Mouse (Mus musculus) retina, postnatal 1 day (tissue): ENCODE results near the gene Tbx15.

ENCODE experiments used
- DNase-seq: peaks from one replicate; pipeline ENCODE4 v3.0.0-alpha.2; 2012

Tbx15 gene

DNA sequence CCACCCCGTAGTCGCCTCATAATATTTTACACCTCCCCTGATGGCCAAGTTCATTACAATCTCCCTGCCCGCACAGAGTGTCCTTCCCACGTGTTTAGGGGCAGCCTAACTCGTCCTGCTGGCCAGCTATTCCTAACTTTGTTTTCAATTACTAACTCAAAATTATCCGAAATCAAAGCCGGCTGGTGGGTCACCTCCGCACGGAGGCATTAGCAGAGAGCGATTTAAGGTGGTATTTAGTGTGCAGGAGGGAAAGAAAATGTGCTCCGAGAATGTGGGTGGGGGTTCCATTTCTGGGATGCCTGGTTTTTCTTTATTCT, 9.3 kb downstream of the Tbx15 start:
- DNase-seq, result no peak

- DNase-seq, result peak; percentile 29
Observed at GRCm38 (mm10) chr3:99249906-99250305, 9.7 kb downstream of the Tbx15 start.

DNA sequence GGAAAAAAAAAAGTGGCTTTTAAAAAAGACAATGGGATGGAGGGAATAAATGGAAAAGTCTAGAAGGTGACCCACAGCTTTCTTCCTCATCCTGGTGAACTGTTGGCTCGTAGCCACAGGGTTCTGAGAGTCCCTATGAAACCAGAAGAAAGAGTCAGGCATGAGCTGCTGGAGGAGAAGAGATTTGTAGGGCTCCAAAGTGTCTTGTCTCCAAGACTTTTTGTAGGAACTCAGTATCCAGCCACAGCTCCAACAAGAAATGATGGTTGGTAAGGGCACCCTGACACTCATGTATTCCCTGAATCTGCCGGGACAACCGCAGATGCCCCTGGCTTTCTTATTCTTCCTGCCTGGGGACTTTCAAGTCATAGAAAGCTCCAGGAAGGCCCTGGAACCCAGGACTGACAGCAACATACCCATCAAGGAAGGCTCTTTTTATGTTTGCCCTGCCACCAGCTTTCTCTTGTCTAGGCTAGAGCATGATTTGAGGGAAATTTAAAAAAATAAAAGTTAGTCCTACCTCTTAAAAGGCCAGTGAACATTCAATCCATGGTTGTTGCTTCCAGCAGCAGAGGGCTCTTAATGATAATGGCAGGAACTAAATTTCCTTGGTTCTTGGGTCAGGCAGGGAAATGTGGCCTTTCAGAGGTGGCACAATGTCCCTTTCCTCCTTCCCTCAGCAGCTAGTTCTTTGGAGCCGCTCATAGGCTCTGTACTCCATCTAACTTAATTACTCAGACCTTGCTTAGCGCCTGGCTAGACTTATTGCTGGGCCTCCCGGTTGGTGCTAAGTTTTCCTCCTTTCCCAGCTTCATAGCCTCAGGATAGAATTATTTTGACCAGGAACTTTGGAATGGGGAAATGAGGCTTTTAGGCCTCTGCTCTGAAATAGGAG, 11.3 kb downstream of the Tbx15 start:
- DNase-seq, result no peak

GRCm38 (mm10) chr3:99252461-99253091, 12.4 kb downstream of the Tbx15 start:
- no peak for DNase-seq

DNA sequence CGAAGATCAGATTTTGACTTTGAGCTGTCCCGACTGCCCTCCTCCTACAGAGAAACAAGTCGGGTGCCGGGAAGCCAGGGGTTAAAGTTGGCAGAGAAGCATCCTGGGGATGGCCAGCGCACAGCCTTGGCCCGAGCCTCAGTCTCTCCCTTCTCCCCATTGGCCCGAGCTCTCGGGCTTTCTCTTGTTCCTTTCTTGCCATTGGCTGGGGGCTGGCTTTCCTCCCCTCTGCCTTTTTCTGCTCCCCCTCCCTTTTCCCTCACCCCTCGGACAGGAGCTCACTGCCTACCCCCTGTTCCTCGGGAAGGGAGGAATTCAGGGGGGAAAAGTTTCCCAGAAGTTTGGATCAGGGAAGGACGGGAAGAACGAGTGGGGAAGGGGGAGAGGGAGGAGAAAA, 12.9 kb downstream of the Tbx15 start:
- DNase-seq, result peak; percentile 33

- peak; percentile 60 for DNase-seq
Observed at GRCm38 (mm10) chr3:99253497-99254451, 13.6 kb downstream of the Tbx15 start.

GRCm38 (mm10) chr3:99254559-99255151, 14.5 kb downstream of the Tbx15 start:
- peak; percentile 56 for DNase-seq

- DNase-seq, result peak; percentile 19
Observed at GRCm38 (mm10) chr3:99255411-99256365, 15.5 kb downstream of the Tbx15 start.

- DNase-seq, result peak; percentile 7
Observed at GRCm38 (mm10) chr3:99256366-99256750, 16.2 kb downstream of the Tbx15 start.

DNA sequence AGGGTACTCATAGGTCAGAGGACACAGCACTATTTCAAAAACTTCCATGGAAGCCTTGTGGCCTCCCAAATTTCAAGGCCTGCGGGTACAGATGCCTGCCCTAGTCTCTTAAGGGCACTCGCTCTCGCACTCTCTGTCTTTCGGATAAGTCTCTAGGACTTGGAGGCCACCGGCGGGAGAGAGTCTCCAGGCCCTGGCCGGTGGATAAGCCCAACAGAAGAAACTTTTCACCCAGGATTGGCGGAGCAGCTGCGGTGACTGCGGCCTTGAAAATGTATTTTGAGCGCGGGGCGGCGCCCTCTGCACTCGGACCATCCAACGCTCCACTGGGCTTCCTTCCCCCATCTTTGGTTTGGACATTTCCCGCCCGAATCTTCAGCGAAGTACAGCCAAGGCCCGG, 16.6 kb downstream of the Tbx15 start:
- DNase-seq, result peak; percentile 25

GRCm38 (mm10) chr3:99257586-99258577, 17.7 kb downstream of the Tbx15 start:
- DNase-seq, result peak; percentile 16

DNA sequence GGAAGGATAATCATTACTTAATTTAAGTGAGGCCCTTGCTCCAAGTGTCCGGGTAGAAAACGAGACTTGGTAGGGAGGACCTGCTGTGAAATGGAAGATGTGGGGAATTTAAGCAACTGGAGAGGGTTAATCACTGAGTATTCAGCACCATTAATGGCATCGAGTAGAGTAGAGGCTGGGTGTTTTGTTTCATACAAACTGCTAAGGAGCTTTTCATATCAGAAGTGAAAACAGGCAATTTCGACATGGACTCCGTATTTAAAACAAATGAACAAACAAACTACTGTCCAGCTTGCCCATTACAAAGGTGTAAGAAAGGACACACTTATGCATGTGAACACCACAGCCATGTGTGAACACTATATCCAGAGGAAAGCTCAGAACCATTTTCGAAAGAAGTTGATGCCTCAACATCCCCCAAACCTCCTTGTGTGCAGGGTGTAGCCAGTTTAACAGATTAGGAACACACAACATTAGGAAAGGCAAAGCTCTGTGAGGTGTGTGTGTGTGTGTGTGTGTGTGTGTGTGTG, 19.6 kb downstream of the Tbx15 start:
- peak; percentile 35 for DNase-seq

- DNase-seq, result no peak
Observed at GRCm38 (mm10) chr3:99260395-99260794, 20.2 kb downstream of the Tbx15 start.

DNA sequence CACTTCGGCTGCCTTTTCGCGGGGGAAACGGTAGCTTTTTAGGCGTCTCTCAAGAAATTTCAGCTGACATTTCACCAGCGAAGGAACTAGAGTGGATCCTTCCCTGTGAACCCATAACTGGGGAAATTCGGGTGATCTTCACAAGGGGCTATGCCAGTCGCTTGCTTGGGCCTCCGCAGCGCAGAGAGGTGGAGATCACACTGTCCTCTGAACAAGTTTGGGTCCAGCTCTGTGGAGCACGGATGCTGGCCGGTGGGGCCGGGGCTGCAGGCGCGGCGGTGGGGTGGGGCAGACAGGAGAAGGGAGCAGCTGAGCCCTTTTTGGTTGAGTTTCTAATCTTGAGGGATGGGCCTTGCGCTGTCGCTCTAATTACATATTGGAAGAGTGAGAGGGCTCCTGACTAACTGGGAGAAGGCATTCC, 21.2 kb downstream of the Tbx15 start:
- DNase-seq, result no peak

GRCm38 (mm10) chr3:99261986-99262385, 21.8 kb downstream of the Tbx15 start:
- DNase-seq, result peak; percentile 43

GRCm38 (mm10) chr3:99263471-99263903, 23.3 kb downstream of the Tbx15 start:
- DNase-seq, result peak; percentile 23

- DNase-seq, result peak; percentile 34
Observed at GRCm38 (mm10) chr3:99264695-99265094, 24.5 kb downstream of the Tbx15 start.

- DNase-seq, result no peak
Observed at GRCm38 (mm10) chr3:99266752-99267303, 26.6 kb downstream of the Tbx15 start.

DNA sequence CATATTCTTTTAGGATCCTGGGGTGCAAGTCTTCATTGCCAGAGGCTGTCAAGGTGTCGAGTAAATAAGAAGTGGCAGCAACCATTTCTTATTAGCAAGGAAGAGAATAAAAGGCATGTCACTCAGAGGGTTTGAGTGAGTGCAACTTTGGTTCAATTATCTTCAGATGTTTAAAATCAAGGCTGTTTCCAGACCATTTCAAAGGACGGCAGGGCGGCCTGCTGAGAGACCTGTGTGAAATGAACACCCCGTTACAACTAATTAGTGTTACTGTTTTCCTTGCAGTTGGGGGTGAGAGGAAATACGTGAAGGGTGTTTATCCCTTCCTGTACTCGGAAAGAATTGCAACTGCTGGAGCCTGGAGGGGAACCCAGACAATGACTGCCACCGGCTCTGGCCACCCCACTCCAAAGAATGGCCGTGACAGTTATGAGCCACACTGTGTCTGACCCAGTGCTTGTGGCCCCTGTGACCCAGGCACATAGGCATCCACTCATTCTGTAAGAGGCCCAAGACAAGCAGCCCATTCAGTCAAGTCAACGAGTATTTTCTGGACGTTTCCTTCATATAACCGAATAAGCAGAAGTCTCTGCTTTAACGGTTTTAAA, 37.9 kb downstream of the Tbx15 start:
- DNase-seq, result no peak
